Mouse (Mus musculus) fibroblast of lung, adult 2 months (primary cell): ENCODE measurements around the gene Zkscan16.

Experiments
- DNase-seq: peaks from one replicate; pipeline ENCODE4 v3.0.0-alpha.2; 2011; ENCODE audit warnings: low read depth

Gene Zkscan16

GRCm38 (mm10) chr4:59000614-59001013 is 57.2 kb downstream of the Zkscan16 start:
- no peak for DNase-seq

GRCm38 (mm10) chr4:59002948-59003805 is 59.7 kb downstream of the Zkscan16 start, which contains the start of gene Gm20503:
Gene Gm20503, plus strand, starts transcription at chr4:59003210.
- peak; percentile 63 for DNase-seq

- DNase-seq: no peak
Measured at GRCm38 (mm10) chr4:59003806-59004200, 60.4 kb downstream of the Zkscan16 start.

- DNase-seq: no peak
Measured at GRCm38 (mm10) chr4:59006211-59006610, 62.8 kb downstream of the Zkscan16 start.

- DNase-seq: peak; percentile 54
Measured at GRCm38 (mm10) chr4:59007016-59007415, 63.6 kb downstream of the Zkscan16 start.
